In genomic region chr11:102605553-102606416, GRCm38 (mm10) we compare ENCODE assay signal across 9 mouse cellular contexts. TPM values are rescaled to one million over a fixed set of nuclear protein-coding genes. Genes with fewer than 3 reads are reported as not detected.
A peak's percentile ranks its signal among the peaks of the same experiment; 100 is the strongest.
DNase-seq lines count a peak whose midpoint lies in the region; ATAC-seq lines count a peak whose summit lies in the region.
"Had no signal": no experiment of that assay in that cellular context is flagged by ENCODE, and none has a peak within 500 bp of the region (broad histone marks: within the 10 kb centered on the region; RNA-seq: fewer than 3 reads in every experiment).

No protein-coding gene starts in this region.

- no peaks in the 10 kb centered on the region for H3K9me3 ChIP-seq in heart, embryonic 11.5 days (replicated peaks; ENCODE audit: control insufficient read depth, low read length)
- H3K9me3 ChIP-seq in limb, embryonic 10.5 days (replicated peaks): no peaks in the 10 kb centered on the region
- H3K9me3 ChIP-seq in midbrain, embryonic 16.5 days (replicated peaks; ENCODE audit: control insufficient read depth, low read length, poor library complexity, severe bottlenecking): no peaks in the 10 kb centered on the region

- peak overlapping the region; percentile 88 for H3K4me3 ChIP-seq in heart, embryonic 11.5 days (ENCODE audit: low read depth, low read length)
- H3K4me3 ChIP-seq in limb, embryonic 10.5 days: peak overlapping the region; percentile 87
- H3K4me3 ChIP-seq in midbrain, embryonic 16.5 days (ENCODE audit: low read depth, low read length): peak overlapping the region; percentile 48

- peaks cover 25% of the 10 kb centered on the region for H3K4me1 ChIP-seq in heart, embryonic 11.5 days (ENCODE audit: control insufficient read depth, insufficient read depth, low read length)
- H3K4me1 ChIP-seq in limb, embryonic 10.5 days: peaks cover 43% of the 10 kb centered on the region
- peaks cover 32% of the 10 kb centered on the region for H3K4me1 ChIP-seq in midbrain, embryonic 16.5 days (ENCODE audit: control insufficient read depth, insufficient read depth, low read length)

- H3K4me2 ChIP-seq in heart, embryonic 11.5 days: peak overlapping the region; percentile 83
- peak overlapping the region; percentile 88 for H3K4me2 ChIP-seq in midbrain, embryonic 16.5 days (ENCODE audit: low read length)

- peaks cover 7% of the 10 kb centered on the region; the same call in 1 of the 2 replicates for H3K36me3 ChIP-seq in heart, embryonic 11.5 days (ENCODE audit: control insufficient read depth, insufficient read depth, low read length)
- peaks cover 19% of the 10 kb centered on the region for H3K36me3 ChIP-seq in limb, embryonic 10.5 days
- no peaks in the 10 kb centered on the region for H3K36me3 ChIP-seq in midbrain, embryonic 16.5 days (ENCODE audit: control insufficient read depth, insufficient read depth, low read length)

- peak overlapping the region; percentile 98 for H3K27ac ChIP-seq in heart, embryonic 11.5 days (ENCODE audit: low read depth, low read length)
- peak overlapping the region; percentile 99 for H3K27ac ChIP-seq in limb, embryonic 10.5 days
- peak overlapping the region; percentile 20 for H3K27ac ChIP-seq in midbrain, embryonic 16.5 days (ENCODE audit: low read length)

- ATAC-seq in heart, embryonic 11.5 days (replicated peaks; ENCODE audit: insufficient number of reproducible peaks, low FRiP score, low TSS enrichment): no peak
- ATAC-seq in midbrain, embryonic 16.5 days: no peak
- no peak for ATAC-seq in granulocyte monocyte progenitor cell, adult 5-6 weeks (replicated peaks; ENCODE audit: poor library complexity, severe bottlenecking)

- DNase-seq in heart, adult 11 months: peak; percentile 92
- no peak for DNase-seq in heart, adult 8-10 months (ENCODE audit: low spot score)
- DNase-seq in R1 (ENCODE audit: low read depth, low spot score): peak; percentile 34
- peak; percentile 76 for DNase-seq in limb, embryonic 10.5 days (ENCODE audit: low spot score)
- DNase-seq in layer of hippocampus, adult 8-10 months (ENCODE audit: low spot score in 2 of 2): no peak

- WGBS in heart, embryonic 11.5 days (ENCODE audit: insufficient replicate concordance): 1% methylated on average over 62 of the region's 62 CpGs
- under 1% methylated on average over 62 of the region's 62 CpGs for WGBS in limb, embryonic 10.5 days
- under 1% methylated on average over 62 of the region's 62 CpGs for WGBS in midbrain, embryonic 16.5 days

- peaks cover 6% of the 10 kb centered on the region; the same call in 1 of the 2 replicates for H3K27me3 ChIP-seq in heart, embryonic 11.5 days (ENCODE audit: control insufficient read depth, insufficient read depth, low read length)
- no peaks in the 10 kb centered on the region for H3K27me3 ChIP-seq in limb, embryonic 10.5 days (ENCODE audit: low read depth, poor library complexity, severe bottlenecking)
- H3K27me3 ChIP-seq in midbrain, embryonic 16.5 days (ENCODE audit: control insufficient read depth, insufficient read depth, low read depth, low read length): peaks cover 4% of the 10 kb centered on the region; the same call in 1 of the 2 replicates

- peak overlapping the region; percentile 95 for H3K9ac ChIP-seq in heart, embryonic 11.5 days (ENCODE audit: low read depth, low read length)
- H3K9ac ChIP-seq in midbrain, embryonic 16.5 days (ENCODE audit: low read depth, low read length): peak overlapping the region; percentile 65

RNA-seq across cellular contexts. Expression of gene Fzd2, which starts 1.6 kb away (rescaled TPM):
- 1 to 10 TPM; 1.5 to 2.5 (median 2.2) TPM for total RNA-seq in heart, adult 8-10 months (2022)
- 23.9 and 25.0 TPM in 2 replicates for polyA plus RNA-seq in heart, embryonic 11.5 days (2014; fragmentation: Nextera tagmentation; extraction: Ambion mirVana)
- polyA plus RNA-seq in limb, embryonic 10.5 days (2016; fragmentation: Nextera tagmentation; extraction: Ambion mirVana): 54.8 and 59.8 TPM in 2 replicates
- polyA plus RNA-seq in midbrain, embryonic 16.5 days (2015; fragmentation: Nextera tagmentation; extraction: Ambion mirVana): 3.9 and 4.4 TPM in 2 replicates
- total RNA-seq in granulocyte monocyte progenitor cell, adult 5-6 weeks (2014; fragmentation: Nextera tagmentation): not detected in 2 replicates
- not detected in 2 replicates for total RNA-seq in granulocyte monocyte progenitor cell, adult 5-6 weeks (2017)
- total RNA-seq in layer of hippocampus, adult 8-10 months (2022): 1 to 10 TPM; 5.9 to 7.3 (median 6.1) TPM

RNA-seq across cellular contexts. Expression of gene Gm11627, which starts 26.5 kb away (rescaled TPM):
- total RNA-seq in heart, adult 8-10 months (2022): under 1 TPM in 3 of 4 experiments, not detected in 1; 0.34 to 0.65 (median 0.60) TPM
- polyA plus RNA-seq in heart, embryonic 11.5 days (2014; fragmentation: Nextera tagmentation; extraction: Ambion mirVana): 13.6 and 13.9 TPM in 2 replicates
- polyA plus RNA-seq in limb, embryonic 10.5 days (2016; fragmentation: Nextera tagmentation; extraction: Ambion mirVana): 2.5 and 3.3 TPM in 2 replicates
- polyA plus RNA-seq in midbrain, embryonic 16.5 days (2015; fragmentation: Nextera tagmentation; extraction: Ambion mirVana): 1.6 and 2.4 TPM in 2 replicates
- not detected in 2 replicates for total RNA-seq in granulocyte monocyte progenitor cell, adult 5-6 weeks (2014; fragmentation: Nextera tagmentation)
- total RNA-seq in granulocyte monocyte progenitor cell, adult 5-6 weeks (2017): not detected in 2 replicates
- total RNA-seq in layer of hippocampus, adult 8-10 months (2022): 1 to 10 TPM in 3 of 4 experiments, under 1 TPM in 1; 0.93 to 2.8 (median 1.6) TPM

RNA-seq across cellular contexts. Expression of gene Gpatch8, which starts 49.6 kb away (rescaled TPM):
- 10 to 100 TPM; 16.4 to 22.3 (median 17.8) TPM for total RNA-seq in heart, adult 8-10 months (2022)
- 26.4 and 36.5 TPM in 2 replicates for polyA plus RNA-seq in heart, embryonic 11.5 days (2014; fragmentation: Nextera tagmentation; extraction: Ambion mirVana)
- polyA plus RNA-seq in limb, embryonic 10.5 days (2016; fragmentation: Nextera tagmentation; extraction: Ambion mirVana): 67.1 and 77.1 TPM in 2 replicates
- 64.1 and 64.5 TPM in 2 replicates for polyA plus RNA-seq in midbrain, embryonic 16.5 days (2015; fragmentation: Nextera tagmentation; extraction: Ambion mirVana)
- total RNA-seq in granulocyte monocyte progenitor cell, adult 5-6 weeks (2014; fragmentation: Nextera tagmentation): 29.3 and 46.4 TPM in 2 replicates
- 19.7 and 21.3 TPM in 2 replicates for total RNA-seq in granulocyte monocyte progenitor cell, adult 5-6 weeks (2017)
- 10 to 100 TPM; 49.2 to 66.6 (median 52.9) TPM for total RNA-seq in layer of hippocampus, adult 8-10 months (2022)

RNA-seq across cellular contexts. Expression of gene Meioc, which starts 57.7 kb away (rescaled TPM):
- total RNA-seq in heart, adult 8-10 months (2022): not detected
- polyA plus RNA-seq in heart, embryonic 11.5 days (2014; fragmentation: Nextera tagmentation; extraction: Ambion mirVana): 0.96 and 1.1 TPM in 2 replicates
- polyA plus RNA-seq in limb, embryonic 10.5 days (2016; fragmentation: Nextera tagmentation; extraction: Ambion mirVana): 0.14 and 0.55 TPM in 2 replicates
- polyA plus RNA-seq in midbrain, embryonic 16.5 days (2015; fragmentation: Nextera tagmentation; extraction: Ambion mirVana): 0.15 and 0.16 TPM in 2 replicates
- total RNA-seq in granulocyte monocyte progenitor cell, adult 5-6 weeks (2014; fragmentation: Nextera tagmentation): not detected in 2 replicates
- not detected in 2 replicates for total RNA-seq in granulocyte monocyte progenitor cell, adult 5-6 weeks (2017)
- total RNA-seq in layer of hippocampus, adult 8-10 months (2022): not detected
- polyA plus RNA-seq: large intestine, adult 2 months had no signal

Comparison
In these comparisons a context has a peak if more than half of its experiments do, and no peak if none do; other contexts are left out.
1. DNase-seq: peak in heart, adult 11 months (single experiment), R1 (single experiment) and limb, embryonic 10.5 days (single experiment); none in heart, adult 8-10 months (single experiment) and layer of hippocampus, adult 8-10 months (0 of 2).
2. H3K27ac ChIP-seq: peak in every context shown above with its lines; median percentile 99 in limb, embryonic 10.5 days; 98 in heart, embryonic 11.5 days; 20 in midbrain, embryonic 16.5 days.
3. Peak in every context shown above with its lines, with median percentiles within 50 percentile points of each other: H3K4me3 ChIP-seq.